Mouse (Mus musculus) hematopoietic stem cell, adult 5-6 weeks (primary cell): Measurements from ENCODE around the gene Srgap2. TPM values are rescaled to one million over a fixed set of nuclear protein-coding genes. Genes with fewer than 3 reads are reported as not detected.

ENCODE experiments used
- ATAC-seq, 2 experiments: fragments of 125-278 bp in 1 of 2; replicated peaks in 1 of 2; 2 replicates each; pipeline ENCODE4 v1.8.0; 2016 to 2017; ENCODE audit warnings: inconsistent platforms in 2 of 2, mild to moderate bottlenecking in 2 of 2, moderate number of reproducible peaks in 2 of 2, low read depth in 1 of 2, moderate TSS enrichment in 1 of 2; ENCODE audit not compliant: low FRiP score in 2 of 2, poor library complexity in 2 of 2, severe bottlenecking in 2 of 2, insufficient read depth in 1 of 2, low TSS enrichment in 1 of 2
- total RNA-seq: library from RNA; stranded (forward); fragments of 172-1452, 232-1000 nt; gene quantifications from 2 replicates; pipeline ENCODE4 v1.2.3, GENCODE M21; 2017

The Srgap2 gene
- total RNA-seq, 1 experiment from 2014 or later: 15.6 TPM

- ATAC-seq: peak; percentile 59 to 62; a peak in 1 of 4 replicates
Observed at GRCm38 (mm10) chr1:131290648-131291047, 236.5 kb downstream of the Srgap2 start.

DNA sequence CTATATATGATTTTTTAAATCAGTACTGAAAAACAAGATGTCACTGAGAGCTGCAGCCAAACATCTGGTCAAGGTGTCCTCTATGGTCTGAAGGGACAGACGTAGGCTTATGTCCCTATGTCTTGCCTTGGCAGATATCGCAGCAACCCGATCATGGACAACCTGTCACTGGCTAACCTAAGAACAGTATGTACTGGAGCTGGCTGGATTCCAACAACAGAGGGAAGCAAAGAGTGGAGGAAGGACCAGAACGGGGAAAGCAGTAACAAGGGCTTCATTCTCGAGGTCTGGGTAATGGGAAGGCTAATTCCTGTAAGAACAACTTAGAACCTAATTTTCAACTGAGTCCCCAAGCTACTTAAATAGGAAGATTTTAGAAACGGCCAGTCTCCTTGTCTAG lies 238.2 kb downstream of the Srgap2 start:
- ATAC-seq: no peak

- ATAC-seq: no peak
Observed at GRCm38 (mm10) chr1:131287267-131287666, 239.9 kb downstream of the Srgap2 start.

DNA sequence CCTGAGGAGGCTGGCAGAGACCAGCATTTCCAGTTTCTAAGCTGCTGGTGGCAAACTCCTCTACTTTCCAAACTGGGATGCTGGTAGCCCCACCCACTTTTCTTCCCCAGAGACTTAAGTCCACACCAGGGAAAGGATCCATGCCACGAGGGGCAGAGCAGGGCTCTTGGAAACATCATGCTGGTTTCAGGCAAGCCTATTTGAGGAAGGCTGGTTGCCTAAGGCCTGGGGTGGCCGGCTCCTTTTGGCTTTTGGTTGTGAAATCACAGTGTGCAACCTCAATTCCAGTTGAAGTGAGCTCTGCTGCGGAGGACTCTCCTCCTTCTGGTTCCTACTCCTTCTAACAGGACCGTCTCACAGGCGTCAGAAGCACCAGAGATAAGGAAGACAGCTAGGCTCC lies 240.3 kb downstream of the Srgap2 start:
- ATAC-seq: peak in 1 of 2 experiments; percentile 44; a peak in 1 of 4 replicates

DNA sequence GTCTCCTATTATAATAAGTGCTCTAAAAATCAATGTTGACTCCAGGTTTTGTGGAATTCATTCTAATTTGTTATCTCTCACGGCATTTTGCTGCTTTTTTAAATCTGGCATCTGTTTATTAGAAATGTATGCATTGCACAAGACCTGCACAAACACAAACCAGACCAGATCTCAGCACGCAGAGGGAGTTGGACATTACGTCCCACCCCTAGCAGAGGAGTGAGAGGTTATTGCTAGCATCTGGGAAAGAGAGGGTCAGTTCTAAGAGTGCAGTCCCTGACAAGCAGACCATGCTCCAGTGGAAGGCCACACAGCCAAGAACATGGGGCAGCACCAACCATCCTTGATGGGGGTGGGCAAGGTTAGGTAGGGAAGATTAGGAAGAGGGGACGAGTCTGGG lies 242.5 kb downstream of the Srgap2 start:
- ATAC-seq: no peak

DNA sequence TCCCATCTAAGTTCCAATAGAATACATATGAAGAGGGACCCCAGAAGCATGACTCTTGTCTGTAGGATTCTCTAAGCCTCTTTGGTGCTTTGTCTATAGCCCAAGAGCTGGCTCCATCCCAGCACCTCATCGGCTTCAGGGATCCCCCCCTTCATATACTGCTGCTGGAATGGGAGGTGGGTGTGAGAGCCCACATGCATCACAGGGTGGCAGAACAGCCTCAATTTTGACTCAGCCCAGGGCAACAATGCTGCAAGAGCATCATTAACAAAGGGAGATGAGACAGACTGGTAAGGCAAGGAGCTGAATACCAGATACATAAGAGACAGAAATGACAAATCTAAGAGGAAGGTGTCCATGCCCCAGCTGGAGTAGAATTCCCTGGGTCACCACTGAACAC lies 243.0 kb downstream of the Srgap2 start:
- ATAC-seq: no peak

- ATAC-seq: no peak
Observed at GRCm38 (mm10) chr1:131281731-131282130, 245.4 kb downstream of the Srgap2 start.

DNA sequence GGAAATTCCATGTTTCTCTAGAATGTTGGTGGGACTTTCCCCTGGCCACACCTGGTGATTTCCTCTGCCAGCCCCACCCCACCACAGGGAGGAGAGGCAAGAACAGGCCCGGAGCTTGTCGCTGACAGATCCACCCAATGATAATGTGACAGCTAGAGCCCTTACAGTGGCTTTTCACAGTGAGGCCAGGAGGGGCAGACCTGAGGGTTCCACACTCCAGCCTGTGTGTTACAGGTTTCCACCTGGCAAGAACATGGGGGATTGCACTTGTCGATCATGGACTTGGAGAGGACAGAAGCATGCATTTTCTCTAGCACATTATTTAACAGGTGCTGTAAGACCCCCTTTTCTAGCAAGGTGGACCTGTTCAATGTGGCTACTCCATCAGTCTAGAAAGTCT lies 246.9 kb downstream of the Srgap2 start:
- no peak for ATAC-seq

GRCm38 (mm10) chr1:131279456-131279776 lies 247.7 kb downstream of the Srgap2 start, which contains the start of gene Ikbke:
Gene Ikbke (minus strand): TSS chr1:131279606.
- ATAC-seq: peak; percentile 19 to 29; a peak in 2 of 4 replicates

DNA sequence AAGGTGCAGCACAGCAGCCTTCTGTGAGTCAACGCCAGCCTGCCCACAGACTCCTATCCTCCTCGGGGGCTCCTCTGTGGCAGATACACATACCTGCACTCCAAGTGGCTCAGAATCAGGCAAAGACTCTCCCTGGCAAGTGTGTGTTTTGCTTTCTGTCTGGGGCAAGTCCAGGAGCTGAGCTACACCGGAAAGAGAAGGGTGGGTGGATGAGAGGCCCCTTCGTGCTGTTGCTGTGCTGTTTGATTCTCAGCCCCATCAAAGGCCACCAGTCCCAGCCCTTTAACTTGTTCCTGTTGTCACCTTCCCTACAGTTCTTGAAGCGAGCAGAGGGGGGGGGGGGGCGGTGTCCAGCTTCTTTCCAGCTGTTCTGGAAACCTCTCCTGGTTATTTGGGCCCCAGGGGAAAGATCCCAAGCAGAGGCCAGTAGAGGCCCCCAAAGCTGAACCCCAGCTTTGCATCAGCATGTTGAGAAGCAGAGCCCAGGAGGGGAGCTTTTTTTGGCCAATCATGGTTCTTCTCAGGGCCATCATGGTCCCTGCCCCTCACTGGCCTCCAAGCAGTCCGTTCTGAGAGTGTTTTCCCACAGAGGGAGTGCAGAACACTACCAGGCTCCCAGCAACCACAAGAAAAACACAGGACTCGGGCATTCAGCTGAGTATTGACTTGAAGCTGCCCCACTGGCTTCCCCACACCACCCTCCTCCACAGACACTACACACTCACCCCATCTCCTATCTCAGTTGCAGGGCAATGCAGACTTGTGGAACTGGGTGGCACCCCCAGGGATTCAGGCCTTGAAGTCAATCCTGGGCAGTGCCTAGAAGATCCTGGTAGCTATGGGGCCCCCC lies 248.3 kb downstream of the Srgap2 start:
- ATAC-seq: peak; percentile 4 to 14; a peak in 2 of 4 replicates

DNA sequence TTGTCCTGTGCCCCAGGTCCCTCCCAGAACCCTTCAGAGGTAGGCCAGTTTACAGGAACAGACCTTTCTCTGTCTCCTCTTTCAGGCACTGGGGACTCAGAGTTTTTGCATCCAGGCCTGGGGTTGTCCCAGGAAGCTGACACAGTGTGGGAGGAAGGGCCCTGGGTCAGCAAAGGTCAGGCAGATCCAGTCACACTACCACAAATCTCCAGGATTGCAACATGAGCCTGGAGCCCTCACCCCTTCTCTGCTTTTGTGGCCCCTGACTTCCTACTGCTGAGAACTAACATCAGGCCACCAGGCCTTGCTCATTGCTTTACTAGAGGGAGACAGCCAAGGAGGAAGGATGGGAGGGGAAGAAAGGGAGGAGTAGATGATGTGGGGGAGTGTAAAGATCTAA lies 250.3 kb downstream of the Srgap2 start:
- peak in 1 of 2 experiments; percentile 9; a peak in 1 of 4 replicates for ATAC-seq

GRCm38 (mm10) chr1:131275577-131275976 lies 251.6 kb downstream of the Srgap2 start:
- ATAC-seq: no peak

GRCm38 (mm10) chr1:131274725-131275539 lies 252.2 kb downstream of the Srgap2 start:
- ATAC-seq: no peak

- ATAC-seq: peak in 1 of 2 experiments; percentile 75; a peak in 1 of 4 replicates
Observed at GRCm38 (mm10) chr1:131269797-131270578, 257.2 kb downstream of the Srgap2 start.

- no peak for ATAC-seq
Observed at GRCm38 (mm10) chr1:131268776-131269175, 258.4 kb downstream of the Srgap2 start.

GRCm38 (mm10) chr1:131263905-131264304 lies 263.2 kb downstream of the Srgap2 start:
- ATAC-seq: no peak

GRCm38 (mm10) chr1:131260309-131260656 lies 266.9 kb downstream of the Srgap2 start:
- ATAC-seq: peak; percentile 51 to 73; a peak in 2 of 4 replicates
